Mouse (Mus musculus): ENCODE data around the gene Faah. TPM values are rescaled to one million over a fixed set of nuclear protein-coding genes. Genes with fewer than 3 reads are reported as not detected.

The Faah gene
- 100 to 1,000 TPM; 152 to 157 TPM for total RNA-seq (2021)
- long read RNA-seq, experiment 1, transcript Faah-201 (15 exons, 3,827 nt), result major isoform, 187 of 255 reads
- long read RNA-seq, experiment 1, partial matches to known transcripts, result 27 of 255 reads
- long read RNA-seq, experiment 1, other reads (novel, unspliced or antisense), result 39 of 255 reads
- long read RNA-seq, experiment 2, transcript Faah-201 (15 exons, 3,827 nt), result major isoform, 281 of 350 reads
- long read RNA-seq, experiment 2, partial matches to known transcripts, result 27 of 350 reads
- long read RNA-seq, experiment 2, other reads (novel, unspliced or antisense), result 39 of 350 reads

- peak within 1 kb of the TSS; percentile 97 for H3K27ac ChIP-seq
- H3K4me3 ChIP-seq, result peak within 1 kb of the TSS; percentile 90
- TF ChIP-seq CTCF (conservative IDR thresholded peaks at IDR 0.05), result no peak
- no peak for DNase-seq (ENCODE audit: low spot score in 2 of 2)
These were observed at the start of gene Faah for GRCm38 (mm10) chr4:116017902-116018746. Faah (minus strand) TSS chr4:116017926.

- DNase-seq (ENCODE audit: low spot score in 2 of 2), result no peak
- Histone ChIP-seq H3K27ac (no peak overlapping the region), H3K4me3 (no peak overlapping the region)
- TF ChIP-seq CTCF (conservative IDR thresholded peaks at IDR 0.05), result no peak
These were observed 46.1 kb upstream of the Faah start for GRCm38 (mm10) chr4:116063855-116064254.

GRCm38 (mm10) chr4:116059012-116059726 lies 41.4 kb upstream of the Faah start:
- no peak for TF ChIP-seq CTCF (conservative IDR thresholded peaks at IDR 0.05)
- Histone ChIP-seq H3K27ac (no peak overlapping the region), H3K4me3 (no peak overlapping the region)
- DNase-seq (ENCODE audit: low spot score in 2 of 2), result no peak

- Histone ChIP-seq H3K4me3 (no peak overlapping the region), H3K27ac (no peak overlapping the region)
- DNase-seq (ENCODE audit: low spot score in 2 of 2), result no peak
- TF ChIP-seq CTCF (conservative IDR thresholded peaks at IDR 0.05), result peak; percentile 34
These were observed 39.8 kb upstream of the Faah start for GRCm38 (mm10) chr4:116057559-116057958.

GRCm38 (mm10) chr4:116053399-116053961 lies 35.8 kb upstream of the Faah start, which contains the start of gene Nsun4:
Nsun4 (minus strand) TSS chr4:116053876.
- TF ChIP-seq CTCF (conservative IDR thresholded peaks at IDR 0.05), result no peak
- peak within 1 kb of the TSS; percentile 94 for H3K27ac ChIP-seq
- H3K4me3 ChIP-seq, result peak within 1 kb of the TSS; percentile 87
- peak; percentile 90 for DNase-seq (ENCODE audit: low spot score in 2 of 2)

GRCm38 (mm10) chr4:116052526-116053293 lies 35.0 kb upstream of the Faah start:
- Histone ChIP-seq H3K4me3 (peak overlapping the region; percentile 87), H3K27ac (peak overlapping the region; percentile 94)
- TF ChIP-seq CTCF (conservative IDR thresholded peaks at IDR 0.05), result peak; percentile 52
- DNase-seq (ENCODE audit: low spot score in 2 of 2), result no peak

GRCm38 (mm10) chr4:116049211-116049610 lies 31.5 kb upstream of the Faah start:
- H3K27ac ChIP-seq, result no peak overlapping the region
- no peak for DNase-seq (ENCODE audit: low spot score in 2 of 2)
- no peak overlapping the region for H3K4me3 ChIP-seq
- TF ChIP-seq CTCF (conservative IDR thresholded peaks at IDR 0.05), result no peak

- no peak for TF ChIP-seq CTCF (conservative IDR thresholded peaks at IDR 0.05)
- Histone ChIP-seq H3K27ac (no peak overlapping the region), H3K4me3 (no peak overlapping the region)
- no peak for DNase-seq (ENCODE audit: low spot score in 2 of 2)
These were observed 30.6 kb upstream of the Faah start for GRCm38 (mm10) chr4:116048130-116048920.

GRCm38 (mm10) chr4:116047681-116048080 lies 30.0 kb upstream of the Faah start:
- DNase-seq (ENCODE audit: low spot score in 2 of 2), result no peak
- no peak overlapping the region for H3K27ac ChIP-seq
- H3K4me3 ChIP-seq, result no peak overlapping the region
- TF ChIP-seq CTCF (conservative IDR thresholded peaks at IDR 0.05), result no peak

- DNase-seq (ENCODE audit: low spot score in 2 of 2), result no peak
- no peak overlapping the region for H3K27ac ChIP-seq
- H3K4me3 ChIP-seq, result no peak overlapping the region
- no peak for TF ChIP-seq CTCF (conservative IDR thresholded peaks at IDR 0.05)
These were observed 28.9 kb upstream of the Faah start for GRCm38 (mm10) chr4:116046604-116047003.

- H3K27ac ChIP-seq, result no peak overlapping the region
- no peak for TF ChIP-seq CTCF (conservative IDR thresholded peaks at IDR 0.05)
- no peak for DNase-seq (ENCODE audit: low spot score in 2 of 2)
These were observed 24.5 kb upstream of the Faah start for GRCm38 (mm10) chr4:116042186-116042585.

More at GRCm38 (mm10) chr4:116042186-116042585, 24.5 kb upstream of the Faah start:
- H3K4me3 ChIP-seq, result no peak overlapping the region

Data from layer of hippocampus, adult 2 months (tissue).